Mouse (Mus musculus) right cerebral cortex, postnatal 14 days (tissue): ENCODE results near the gene Cdk4.
"Not testable (repeated sequence)": the region's sequence is repeated elsewhere in the genome, so short reads cannot be mapped to it uniquely, and the experiment has no call there.

Source experiments
- DNase-seq: peaks from one replicate; pipeline ENCODE4 v3.0.0; 2022

Cdk4 gene

GRCm38 (mm10) chr10:127058708-127059107 lies 4.6 kb upstream of the Cdk4 start:
- DNase-seq = no peak

- no peak for DNase-seq
These were observed 4.0 kb upstream of the Cdk4 start for GRCm38 (mm10) chr10:127059174-127059967.

GRCm38 (mm10) chr10:127059968-127060916 lies 3.1 kb upstream of the Cdk4 start, which contains the start of gene March9:
Gene March9 (minus strand): TSS chr10:127060184.
- DNase-seq = peak; percentile 76

- DNase-seq = no peak
These were observed 2.2 kb upstream of the Cdk4 start for GRCm38 (mm10) chr10:127061085-127061484.

- DNase-seq = no peak
These were observed 1.8 kb upstream of the Cdk4 start for GRCm38 (mm10) chr10:127061513-127061912.

GRCm38 (mm10) chr10:127062101-127062500 lies 1.2 kb upstream of the Cdk4 start:
- DNase-seq = not testable (repeated sequence)

GRCm38 (mm10) chr10:127062503-127062902 lies 831 bp upstream of the Cdk4 start:
- DNase-seq = no peak

- DNase-seq = no peak
These were observed 858 bp downstream of the Cdk4 start for GRCm38 (mm10) chr10:127063913-127064870.

- no peak for DNase-seq
These were observed 2.6 kb downstream of the Cdk4 start for GRCm38 (mm10) chr10:127065981-127066380.

- no peak for DNase-seq
These were observed 3.2 kb downstream of the Cdk4 start for GRCm38 (mm10) chr10:127066519-127067018.

GRCm38 (mm10) chr10:127068360-127069038 lies 5.2 kb downstream of the Cdk4 start:
- no peak for DNase-seq

- no peak for DNase-seq
These were observed 6.2 kb downstream of the Cdk4 start for GRCm38 (mm10) chr10:127069281-127070189.

- peak; percentile 79 for DNase-seq
These were observed 7.1 kb downstream of the Cdk4 start, which contains the start of gene Tspan31 for GRCm38 (mm10) chr10:127070190-127071121. Gene Tspan31 (minus strand): TSS chr10:127070264.

- DNase-seq = no peak
These were observed 7.9 kb downstream of the Cdk4 start for GRCm38 (mm10) chr10:127071203-127071602.

- DNase-seq = not testable (repeated sequence)
These were observed 8.9 kb downstream of the Cdk4 start for GRCm38 (mm10) chr10:127072270-127072669.

- not testable (repeated sequence) for DNase-seq
These were observed 9.6 kb downstream of the Cdk4 start for GRCm38 (mm10) chr10:127072969-127073368.

- DNase-seq = no peak
These were observed 10.6 kb downstream of the Cdk4 start for GRCm38 (mm10) chr10:127073981-127074380.

- no peak for DNase-seq
These were observed 11.7 kb downstream of the Cdk4 start, which contains the start of gene Agap2 for GRCm38 (mm10) chr10:127075080-127075479. Gene Agap2 (plus strand): TSS chr10:127075284.

- DNase-seq = no peak
These were observed 12.3 kb downstream of the Cdk4 start for GRCm38 (mm10) chr10:127075651-127076050.
